Mouse (Mus musculus) heart, postnatal 14 days (tissue): ENCODE data around the gene Plg. TPM values are rescaled to one million over a fixed set of nuclear protein-coding genes. Genes with fewer than 3 reads are reported as not detected.

Experiments
- DNase-seq, 2 experiments: peaks; one replicate each; pipeline ENCODE4 v3.0.0; 2021 to 2022
- intact Hi-C: fragments of 180-260 bp; cut with DNase I; formaldehyde crosslinking; loops from one replicate; pipeline ENCODE4 v1.15.1; 2025
- total RNA-seq, 2 experiments: library from RNA; stranded (reverse); gene quantifications; 2 replicates each; pipeline ENCODE4 v1.2.3; 2021

The Plg gene
- total RNA-seq, 2 experiments from 2014 or later = not detected

GRCm38 (mm10) chr17:12444561-12444960, 66.2 kb downstream of the Plg start:
- DNase-seq = peak; percentile 19 to 64
- intact Hi-C loops = no loop called here

- DNase-seq = peak; percentile 8 to 27
- intact Hi-C loops = no loop called here
Observed at GRCm38 (mm10) chr17:12451234-12451633, 72.8 kb downstream of the Plg start.

- peak; percentile 7 to 17 for DNase-seq
- intact Hi-C loops = no loop called here
Observed at GRCm38 (mm10) chr17:12452862-12453531, 74.6 kb downstream of the Plg start.

GRCm38 (mm10) chr17:12453691-12454090, 75.3 kb downstream of the Plg start:
- DNase-seq = no peak
- intact Hi-C loops = loop anchor here (2.0 kb wide), 1 partner anchor 37 kb away; no protein-coding TSS in a partner anchor

- peak; percentile 22 to 48 for DNase-seq
Observed at GRCm38 (mm10) chr17:12455143-12455790, 76.9 kb downstream of the Plg start.

GRCm38 (mm10) chr17:12461168-12461567, 82.8 kb downstream of the Plg start:
- intact Hi-C loops = no loop called here
- DNase-seq = no peak

More at GRCm38 (mm10) chr17:12455143-12455790, 76.9 kb downstream of the Plg start:
- intact Hi-C loops = loop anchor here (2.0 kb wide), 1 partner anchor 38 kb away; no protein-coding TSS in a partner anchor

GRCm38 (mm10) chr17:12466501-12467000, 88.1 kb downstream of the Plg start:
- intact Hi-C loops = no loop called here
- no peak for DNase-seq

- intact Hi-C loops = no loop called here
- no peak for DNase-seq
Observed at GRCm38 (mm10) chr17:12467642-12468041, 89.2 kb downstream of the Plg start.

- DNase-seq = no peak
- intact Hi-C loops = no loop called here
Observed at GRCm38 (mm10) chr17:12468745-12469144, 90.3 kb downstream of the Plg start.

Other genes with a start within 250 kb of the Plg start
- gene Map3k4, start 59.8 kb upstream of the Plg start, total RNA-seq = 10 to 100 TPM; 36.5 to 37.5 TPM
- gene Slc22a3, start 129.1 kb downstream of the Plg start, total RNA-seq = 1 to 10 TPM; 3.2 to 4.2 TPM
- not detected for gene Slc22a2, start 205.5 kb downstream of the Plg start, total RNA-seq